In the genomic region with DNA sequence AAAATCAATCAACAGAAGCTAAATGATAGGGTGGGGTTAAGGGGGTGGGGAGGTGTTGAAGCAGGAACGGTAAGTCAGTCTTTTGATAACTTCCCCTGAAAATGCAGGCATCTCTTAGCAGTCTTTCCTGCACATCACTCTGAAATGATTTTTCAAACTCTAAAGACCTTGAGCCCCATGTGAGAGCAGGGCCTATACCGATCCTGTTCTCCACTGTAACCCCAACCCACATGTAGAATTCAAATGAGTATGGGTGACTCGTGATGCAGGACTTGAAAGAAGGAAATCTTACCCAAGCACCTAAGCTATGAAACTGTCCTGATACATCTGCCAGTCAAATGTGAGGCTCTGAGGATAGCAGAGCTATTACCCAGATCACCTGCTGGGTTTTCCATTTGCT, we compare ENCODE assay signal across 11 mouse cellular contexts. TPM values are rescaled to one million over a fixed set of nuclear protein-coding genes. Genes with fewer than 3 reads are reported as not detected.
DNase-seq lines count a peak whose midpoint lies in the region; ATAC-seq lines count a peak whose summit lies in the region.
"Had no signal": no experiment of that assay in that cellular context is flagged by ENCODE, and none has a peak within 500 bp of the region (broad histone marks: within the 10 kb centered on the region; RNA-seq: fewer than 3 reads in every experiment).

No protein-coding gene starts in this region.

- no peak overlapping the region for H3K4me3 ChIP-seq in heart, embryonic 14.5 days (ENCODE audit: control insufficient read depth in 1 of 2, insufficient read depth in 1 of 2, low read depth in 1 of 2, low read length in 2 of 2)
- H3K4me3 ChIP-seq in lung, embryonic 16.5 days (ENCODE audit: low read length): no peak overlapping the region; the same call in 1 of the 2 replicates
- H3K4me3 ChIP-seq in embryonic facial prominence, embryonic 13.5 days: peak overlapping the region; percentile 9; the same call in 1 of the 2 replicates
- H3K4me3 ChIP-seq in liver, embryonic 15.5 days (replicated peaks): no peak overlapping the region

- H3K27me3 ChIP-seq in heart, embryonic 14.5 days (ENCODE audit: control insufficient read depth, insufficient read depth, low read length): no peaks in the 10 kb centered on the region
- no peaks in the 10 kb centered on the region for H3K27me3 ChIP-seq in lung, embryonic 16.5 days (ENCODE audit: control insufficient read depth, insufficient read depth, low read depth, low read length)
- no peaks in the 10 kb centered on the region for H3K27me3 ChIP-seq in embryonic facial prominence, embryonic 13.5 days
- H3K27me3 ChIP-seq in liver, embryonic 15.5 days: no peaks in the 10 kb centered on the region

- peaks cover 2 to 41% of the 10 kb centered on the region in 2 experiments for H3K4me1 ChIP-seq in heart, embryonic 14.5 days (ENCODE audit: control insufficient read depth in 2 of 2, insufficient read depth in 2 of 2, low read length in 2 of 2)
- H3K4me1 ChIP-seq in lung, embryonic 16.5 days (replicated peaks; ENCODE audit: control insufficient read depth, insufficient read depth, low read length): peaks cover 42% of the 10 kb centered on the region
- peaks cover 51% of the 10 kb centered on the region for H3K4me1 ChIP-seq in embryonic facial prominence, embryonic 13.5 days
- H3K4me1 ChIP-seq in liver, embryonic 15.5 days (replicated peaks): peaks cover 48% of the 10 kb centered on the region

- ATAC-seq in heart, embryonic 14.5 days (ENCODE audit: insufficient number of reproducible peaks, insufficient read depth, low FRiP score, low read depth): no peak
- no peak for ATAC-seq in lung, embryonic 16.5 days (ENCODE audit: low read depth)
- no peak for ATAC-seq in embryonic facial prominence, embryonic 13.5 days (ENCODE audit: insufficient number of reproducible peaks, insufficient read depth, low FRiP score, low TSS enrichment, low read depth)
- ATAC-seq in liver, embryonic 15.5 days (ENCODE audit: insufficient read depth): no peak
- ATAC-seq: CD4-positive, CD25-positive, alpha-beta regulatory T cell, adult 4 months; forebrain, embryonic 16.5 days had no signal

- H3K9me3 ChIP-seq in heart, embryonic 14.5 days (ENCODE audit: control insufficient read depth, low read length): no peaks in the 10 kb centered on the region
- H3K9me3 ChIP-seq in lung, embryonic 16.5 days (ENCODE audit: control insufficient read depth, low read length): no peaks in the 10 kb centered on the region
- no peaks in the 10 kb centered on the region for H3K9me3 ChIP-seq in embryonic facial prominence, embryonic 13.5 days
- no peaks in the 10 kb centered on the region for H3K9me3 ChIP-seq in liver, embryonic 15.5 days (replicated peaks)

- intact Hi-C loops in left cerebral cortex, postnatal 25 days (cut with DNase I): loop anchor here (10.0 kb wide), 1 partner anchor 124 kb away; no protein-coding TSS in a partner anchor

- no peak for DNase-seq in heart, postnatal 4 days
- DNase-seq in lung, adult 18-20 months: no peak
- DNase-seq in spleen, adult 18-20 months: no peak
- no peak for DNase-seq in left cerebral cortex, postnatal 25 days (ENCODE audit: low spot score in 2 of 2)
- DNase-seq: thymus, postnatal 14 days had no signal

- H3K9ac ChIP-seq in heart, embryonic 14.5 days (ENCODE audit: low read length): peak overlapping the region; percentile 30; the same call in 1 of the 2 replicates
- H3K9ac ChIP-seq in lung, embryonic 16.5 days (ENCODE audit: low read length): no peak overlapping the region
- H3K9ac ChIP-seq in embryonic facial prominence, embryonic 13.5 days: peak overlapping the region; percentile 49
- H3K9ac ChIP-seq in liver, embryonic 15.5 days: no peak overlapping the region

- H3K36me3 ChIP-seq in heart, embryonic 14.5 days (ENCODE audit: control insufficient read depth, insufficient read depth, low read length): peaks cover 75% of the 10 kb centered on the region
- peaks cover 50% of the 10 kb centered on the region for H3K36me3 ChIP-seq in lung, embryonic 16.5 days (ENCODE audit: control insufficient read depth, insufficient read depth, low read length)
- peaks cover 59% of the 10 kb centered on the region for H3K36me3 ChIP-seq in embryonic facial prominence, embryonic 13.5 days
- peaks cover 65% of the 10 kb centered on the region for H3K36me3 ChIP-seq in liver, embryonic 15.5 days (replicated peaks)

- peak overlapping the region; percentile 24 for H3K4me2 ChIP-seq in heart, embryonic 14.5 days (ENCODE audit: low read length)
- H3K4me2 ChIP-seq in lung, embryonic 16.5 days (ENCODE audit: low read depth, low read length): peak overlapping the region; percentile 9
- H3K4me2 ChIP-seq in embryonic facial prominence, embryonic 13.5 days: peak overlapping the region; percentile 37
- peak overlapping the region; percentile 18 for H3K4me2 ChIP-seq in liver, embryonic 15.5 days

- no peak overlapping the region for H3K27ac ChIP-seq in heart, embryonic 14.5 days (replicated peaks in 1 of 2; ENCODE audit: control insufficient read depth in 1 of 2, insufficient read depth in 1 of 2, low read depth in 2 of 2, low read length in 2 of 2)
- no peak overlapping the region for H3K27ac ChIP-seq in lung, embryonic 16.5 days (ENCODE audit: low read length)
- no peak overlapping the region for H3K27ac ChIP-seq in embryonic facial prominence, embryonic 13.5 days
- H3K27ac ChIP-seq in liver, embryonic 15.5 days (replicated peaks): no peak overlapping the region

- 54% methylated on average over 3 of the region's 3 CpGs for WGBS in heart, embryonic 14.5 days
- WGBS in lung, embryonic 16.5 days: 51% methylated on average over 3 of the region's 3 CpGs
- WGBS in embryonic facial prominence, embryonic 13.5 days: 60% methylated on average over 3 of the region's 3 CpGs
- WGBS in liver, embryonic 15.5 days (ENCODE audit: insufficient replicate concordance): 47% methylated on average over 3 of the region's 3 CpGs

RNA-seq across cellular contexts. Expression of a gene that starts 4.3 kb away (rescaled TPM):
- 317 and 318 TPM in 2 replicates for polyA plus RNA-seq in heart, embryonic 14.5 days (2014; fragmentation: Nextera tagmentation; extraction: Ambion mirVana)
- total RNA-seq in heart, postnatal 4 days (2021): 100 to 1,000 TPM; 307 to 335 TPM
- 771 and 809 TPM in 2 replicates for polyA plus RNA-seq in lung, embryonic 16.5 days (2015; fragmentation: Nextera tagmentation; extraction: Ambion mirVana)
- 638 and 646 TPM in 2 replicates for polyA plus RNA-seq in embryonic facial prominence, embryonic 13.5 days (2015; fragmentation: Nextera tagmentation; extraction: Ambion mirVana)
- polyA plus RNA-seq in liver, embryonic 15.5 days (2015; fragmentation: Nextera tagmentation; extraction: Ambion mirVana): 273 and 302 TPM in 2 replicates
- total RNA-seq in left cerebral cortex, postnatal 25 days (2021): 100 to 1,000 TPM; 360 to 377 TPM

RNA-seq across cellular contexts. Expression of a gene that starts 4.6 kb away (rescaled TPM):
- 1.5 and 1.6 TPM in 2 replicates for polyA plus RNA-seq in heart, embryonic 14.5 days (2014; fragmentation: Nextera tagmentation; extraction: Ambion mirVana)
- 1 to 10 TPM; 1.6 to 1.7 TPM for total RNA-seq in heart, postnatal 4 days (2021)
- 1.3 and 1.5 TPM in 2 replicates for polyA plus RNA-seq in lung, embryonic 16.5 days (2015; fragmentation: Nextera tagmentation; extraction: Ambion mirVana)
- polyA plus RNA-seq in embryonic facial prominence, embryonic 13.5 days (2015; fragmentation: Nextera tagmentation; extraction: Ambion mirVana): 1.7 TPM in 2 replicates
- polyA plus RNA-seq in liver, embryonic 15.5 days (2015; fragmentation: Nextera tagmentation; extraction: Ambion mirVana): 0.53 and 0.59 TPM in 2 replicates
- total RNA-seq in left cerebral cortex, postnatal 25 days (2021): 1 to 10 TPM; 1.2 to 1.7 TPM

Comparison
In these comparisons a context has a peak if more than half of its experiments do, and no peak if none do; other contexts are left out.
1. H3K9ac ChIP-seq: peak in heart, embryonic 14.5 days (single experiment) and embryonic facial prominence, embryonic 13.5 days (single experiment); none in lung, embryonic 16.5 days (single experiment) and liver, embryonic 15.5 days (single experiment).
2. Peak in every context shown above with its lines, with median percentiles within 50 percentile points of each other: H3K4me2 ChIP-seq.